ENCODE assay signal across 16 mouse cellular contexts in genomic region chr9:96514278-96514677, GRCm38 (mm10). TPM values are rescaled to one million over a fixed set of nuclear protein-coding genes. Genes with fewer than 3 reads are reported as not detected.
"Had no signal": no experiment of that assay in that cellular context is flagged by ENCODE, and none has a peak within 500 bp of the region (broad histone marks: within the 10 kb centered on the region; RNA-seq: fewer than 3 reads in every experiment).

No protein-coding gene starts in this region.

- H3K4me1 ChIP-seq: limb, embryonic 15.5 days; lung, embryonic 15.5 days; midbrain, embryonic 13.5 days had no signal

- H3K9me3 ChIP-seq: limb, embryonic 15.5 days; lung, embryonic 15.5 days; midbrain, embryonic 13.5 days had no signal

- H3K4me2 ChIP-seq: limb, embryonic 15.5 days; lung, embryonic 15.5 days; midbrain, embryonic 13.5 days had no signal

- H3K36me3 ChIP-seq: limb, embryonic 15.5 days; lung, embryonic 15.5 days; midbrain, embryonic 13.5 days had no signal

- H3K27ac ChIP-seq: limb, embryonic 15.5 days; lung, embryonic 15.5 days; macrophage; midbrain, embryonic 13.5 days had no signal

- H3K27me3 ChIP-seq: limb, embryonic 15.5 days; lung, embryonic 15.5 days; midbrain, embryonic 13.5 days had no signal

- H3K9ac ChIP-seq: limb, embryonic 15.5 days; lung, embryonic 15.5 days; midbrain, embryonic 13.5 days had no signal

- ATAC-seq: midbrain, embryonic 13.5 days had no signal

- H3K4me3 ChIP-seq: limb, embryonic 15.5 days; lung, embryonic 15.5 days; midbrain, embryonic 13.5 days had no signal

- DNase-seq: kidney, adult 11 months; kidney, postnatal 14 days; lung, postnatal 14 days; right cerebral cortex, postnatal 14 days; thymus, postnatal 14 days had no signal

RNA-seq across cellular contexts. Expression of gene Gm28729, which starts 10.8 kb away (rescaled TPM):
- total RNA-seq: left cerebral cortex, postnatal 10 days had no signal
- polyA plus RNA-seq: intestine, embryonic 14.5 days; kidney, embryonic 14.5 days; limb, embryonic 11.5 days; midbrain, embryonic 13.5 days; neural tube, embryonic 14.5 days; spleen, adult 2 months; stomach, embryonic 16.5 days had no signal
